21 mouse cellular contexts compared by ENCODE assay signal in genomic region chr4:43386932-43387331, GRCm38 (mm10). TPM values are rescaled to one million over a fixed set of nuclear protein-coding genes. Genes with fewer than 3 reads are reported as not detected.
"Had no signal": no experiment of that assay in that cellular context is flagged by ENCODE, and none has a peak within 500 bp of the region (broad histone marks: within the 10 kb centered on the region; RNA-seq: fewer than 3 reads in every experiment).

No protein-coding gene starts in this region.

- H3K36me3 ChIP-seq: liver, embryonic 13.5 days; midbrain, embryonic 10.5 days; midbrain, embryonic 13.5 days; stomach, embryonic 15.5 days had no signal

- H3K27ac ChIP-seq: left cerebral cortex, adult 2 months; liver, embryonic 13.5 days; midbrain, embryonic 10.5 days; midbrain, embryonic 13.5 days; neural tube, embryonic 13.5 days; stomach, embryonic 15.5 days had no signal

- H3K4me3 ChIP-seq: left cerebral cortex, adult 2 months; liver, embryonic 13.5 days; midbrain, embryonic 10.5 days; midbrain, embryonic 13.5 days; myocyte; neural tube, embryonic 13.5 days; stomach, embryonic 15.5 days had no signal

- DNase-seq: kidney, adult 9 months; kidney, postnatal 14 days; kidney, postnatal 4 days; liver, embryonic 13.5 days; lung, adult 2 months; retina, postnatal 1 day; right cerebral cortex, postnatal 25 days; spleen, adult 18-20 months; thymus, adult 2 months; thymus, postnatal 14 days; thymus, postnatal 4 days had no signal

- H3K9ac ChIP-seq: liver, embryonic 13.5 days; midbrain, embryonic 13.5 days; neural tube, embryonic 13.5 days; stomach, embryonic 15.5 days had no signal

- H3K27me3 ChIP-seq: midbrain, embryonic 13.5 days; neural tube, embryonic 13.5 days; stomach, embryonic 15.5 days had no signal

RNA-seq across cellular contexts. Expression of gene Fam166b, which starts 42.0 kb away (rescaled TPM):
- total RNA-seq: liver, adult 2 months; neutrophil, adult 5-6 weeks had no signal
- polyA plus RNA-seq: limb, embryonic 11.5 days; liver, adult 2 months; liver, embryonic 13.5 days; liver, embryonic 16.5 days had no signal
